Mouse (Mus musculus): ENCODE measurements around the gene Fpgs. TPM values are rescaled to one million over a fixed set of nuclear protein-coding genes. Genes with fewer than 3 reads are reported as not detected.

The Fpgs gene
- polyA plus RNA-seq, 1 experiment from 2014 or later = 31.1 TPM

- Histone ChIP-seq H3K4me2 (replicated peaks) (no peak overlapping the region), H3K4me3 (no peak overlapping the region), H3K9me3 (no peaks in the 10 kb centered on the region), H3K27me3 (no peaks in the 10 kb centered on the region), H3K9ac (no peak overlapping the region), H3K36me3 (no peaks in the 10 kb centered on the region), H3K27ac (no peak overlapping the region), H3K4me1 (peaks cover 16% of the 10 kb centered on the region; the same call in 1 of the 2 replicates)
- no peak for ATAC-seq (ENCODE audit: insufficient number of reproducible peaks, insufficient read depth, low FRiP score, low TSS enrichment)
- WGBS = 81% methylated on average over 9 of the region's 9 CpGs
These were observed 59.9 kb downstream of the Fpgs start for GRCm38 (mm10) chr2:32644083-32644482.

DNA sequence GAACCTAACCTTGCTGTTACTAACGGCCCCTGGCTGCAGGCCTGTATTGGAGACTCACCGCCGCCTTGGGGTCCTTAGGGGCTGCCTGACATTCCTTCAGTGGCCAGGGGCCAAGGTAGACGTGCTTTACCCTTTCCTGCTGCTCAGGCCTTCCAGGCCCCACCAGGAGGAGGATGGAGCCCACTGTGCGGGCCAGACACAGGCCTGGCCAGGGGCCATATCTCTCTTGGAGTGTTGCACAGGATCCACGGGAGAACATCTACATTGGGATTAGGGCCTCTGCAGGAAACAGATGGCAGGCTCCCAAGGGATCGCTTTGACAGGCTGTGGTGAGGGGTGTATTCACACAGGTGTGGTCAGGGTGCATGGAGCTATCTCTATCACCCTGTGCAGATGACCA lies 61.1 kb downstream of the Fpgs start:
- no peaks in the 10 kb centered on the region for H3K36me3 ChIP-seq
- H3K4me3 ChIP-seq = no peak overlapping the region
- H3K27ac ChIP-seq = no peak overlapping the region
- H3K4me2 ChIP-seq (replicated peaks) = no peak overlapping the region
- no peak overlapping the region for H3K9ac ChIP-seq
- no peak for ATAC-seq (ENCODE audit: insufficient number of reproducible peaks, insufficient read depth, low FRiP score, low TSS enrichment)
- no peaks in the 10 kb centered on the region for H3K27me3 ChIP-seq
- 75% methylated on average over 7 of the region's 7 CpGs for WGBS
- no peaks in the 10 kb centered on the region for H3K9me3 ChIP-seq
- peaks cover 21% of the 10 kb centered on the region for H3K4me1 ChIP-seq

DNA sequence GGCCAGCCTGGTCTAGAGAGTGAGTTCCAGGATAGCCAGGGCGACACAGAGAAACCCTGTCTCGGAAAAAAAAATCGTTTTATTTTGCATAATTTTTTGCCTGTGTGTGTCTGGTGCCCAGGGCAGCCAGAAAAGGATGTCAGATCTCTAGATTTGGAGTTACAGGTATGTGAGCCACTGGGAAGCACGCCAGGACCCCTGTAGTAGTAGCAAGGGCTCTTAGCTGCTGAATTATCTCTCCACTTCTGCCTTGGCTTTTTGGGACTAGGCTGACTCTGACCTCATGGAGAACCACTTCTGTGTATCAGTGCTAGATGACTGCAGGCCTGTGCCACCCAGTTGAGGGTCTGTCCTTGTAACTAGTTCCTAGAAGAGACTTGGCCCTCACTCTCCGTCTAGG lies 62.1 kb downstream of the Fpgs start:
- no peaks in the 10 kb centered on the region for H3K27me3 ChIP-seq
- H3K4me2 ChIP-seq (replicated peaks) = no peak overlapping the region
- no peak overlapping the region for H3K27ac ChIP-seq
- no peak overlapping the region for H3K9ac ChIP-seq
- WGBS = 80% methylated on average over 5 of the region's 5 CpGs
- no peak for ATAC-seq (ENCODE audit: insufficient number of reproducible peaks, insufficient read depth, low FRiP score, low TSS enrichment)
- no peak overlapping the region for H3K4me3 ChIP-seq
- H3K9me3 ChIP-seq = no peaks in the 10 kb centered on the region
- H3K36me3 ChIP-seq = no peaks in the 10 kb centered on the region
- peaks cover 23% of the 10 kb centered on the region for H3K4me1 ChIP-seq

DNA sequence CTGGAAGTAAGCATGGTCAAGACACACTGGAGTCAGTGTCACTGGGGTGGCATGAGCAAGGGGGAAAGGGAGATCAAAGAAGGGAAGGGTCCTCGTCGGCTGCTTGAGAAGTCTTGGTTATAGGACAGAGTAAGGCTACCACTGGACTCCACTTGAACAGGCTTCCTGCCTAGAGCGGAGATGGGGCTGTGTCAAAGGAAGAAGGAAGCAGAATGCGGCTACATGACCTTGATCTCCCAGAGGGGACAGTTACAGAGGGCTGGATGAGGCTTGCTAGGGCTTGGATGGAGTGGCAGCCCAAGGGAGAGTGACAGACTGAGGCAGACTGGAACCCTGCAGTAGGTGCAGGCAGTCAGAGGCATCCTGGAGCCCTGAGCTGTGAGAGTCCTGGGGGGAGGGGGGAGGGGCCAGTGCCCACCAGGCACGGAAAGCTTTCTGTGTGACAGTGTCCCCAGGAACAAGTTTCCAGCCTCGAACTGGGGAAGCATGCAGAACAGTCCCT lies 63.3 kb downstream of the Fpgs start:
- H3K27ac ChIP-seq = no peak overlapping the region
- H3K36me3 ChIP-seq = no peaks in the 10 kb centered on the region
- no peak overlapping the region for H3K4me2 ChIP-seq (replicated peaks)
- no peak overlapping the region for H3K4me3 ChIP-seq
- WGBS = 56% methylated on average over 6 of the region's 6 CpGs
- H3K9ac ChIP-seq = no peak overlapping the region
- H3K27me3 ChIP-seq = no peaks in the 10 kb centered on the region
- ATAC-seq (ENCODE audit: insufficient number of reproducible peaks, insufficient read depth, low FRiP score, low TSS enrichment) = no peak
- peaks cover 15% of the 10 kb centered on the region for H3K4me1 ChIP-seq
- H3K9me3 ChIP-seq = no peaks in the 10 kb centered on the region

- no peak for ATAC-seq (ENCODE audit: insufficient number of reproducible peaks, insufficient read depth, low FRiP score, low TSS enrichment)
- 73% methylated on average over 1 of the region's 1 CpGs for WGBS
- Histone ChIP-seq H3K4me1 (peaks cover 10% of the 10 kb centered on the region), H3K27ac (no peak overlapping the region), H3K36me3 (no peaks in the 10 kb centered on the region), H3K4me2 (replicated peaks) (no peak overlapping the region), H3K27me3 (no peaks in the 10 kb centered on the region), H3K9ac (no peak overlapping the region), H3K9me3 (no peaks in the 10 kb centered on the region), H3K4me3 (no peak overlapping the region)
These were observed 64.3 kb downstream of the Fpgs start for GRCm38 (mm10) chr2:32639632-32640031.

- no peak for ATAC-seq (ENCODE audit: insufficient number of reproducible peaks, insufficient read depth, low FRiP score, low TSS enrichment)
- Histone ChIP-seq H3K9me3 (no peaks in the 10 kb centered on the region), H3K4me1 (peaks cover 9% of the 10 kb centered on the region), H3K4me3 (no peak overlapping the region), H3K27ac (peak overlapping the region; percentile 63), H3K36me3 (no peaks in the 10 kb centered on the region), H3K27me3 (no peaks in the 10 kb centered on the region), H3K9ac (no peak overlapping the region), H3K4me2 (replicated peaks) (no peak overlapping the region)
- 21% methylated on average over 11 of the region's 11 CpGs for WGBS
These were observed 66.1 kb downstream of the Fpgs start for GRCm38 (mm10) chr2:32637778-32638281.

- Histone ChIP-seq H3K9me3 (no peaks in the 10 kb centered on the region), H3K9ac (no peak overlapping the region), H3K27ac (0 out of 2 replicates have a peak overlapping the region, but pooled peaks have one; percentile 3), H3K4me2 (replicated peaks) (no peak overlapping the region), H3K4me1 (peaks cover 7% of the 10 kb centered on the region), H3K27me3 (no peaks in the 10 kb centered on the region), H3K4me3 (no peak overlapping the region), H3K36me3 (no peaks in the 10 kb centered on the region)
- no peak for ATAC-seq (ENCODE audit: insufficient number of reproducible peaks, insufficient read depth, low FRiP score, low TSS enrichment)
- WGBS = 73% methylated on average over 7 of the region's 7 CpGs
These were observed 67.3 kb downstream of the Fpgs start for GRCm38 (mm10) chr2:32636617-32637016.

GRCm38 (mm10) chr2:32634277-32635105 lies 69.5 kb downstream of the Fpgs start:
- Histone ChIP-seq H3K9me3 (no peaks in the 10 kb centered on the region), H3K27ac (no peak overlapping the region), H3K4me2 (replicated peaks) (no peak overlapping the region), H3K9ac (no peak overlapping the region), H3K4me1 (peaks cover 9% of the 10 kb centered on the region), H3K4me3 (no peak overlapping the region), H3K36me3 (no peaks in the 10 kb centered on the region), H3K27me3 (no peaks in the 10 kb centered on the region)
- ATAC-seq (ENCODE audit: insufficient number of reproducible peaks, insufficient read depth, low FRiP score, low TSS enrichment) = no peak
- WGBS = 81% methylated on average over 10 of the region's 10 CpGs

DNA sequence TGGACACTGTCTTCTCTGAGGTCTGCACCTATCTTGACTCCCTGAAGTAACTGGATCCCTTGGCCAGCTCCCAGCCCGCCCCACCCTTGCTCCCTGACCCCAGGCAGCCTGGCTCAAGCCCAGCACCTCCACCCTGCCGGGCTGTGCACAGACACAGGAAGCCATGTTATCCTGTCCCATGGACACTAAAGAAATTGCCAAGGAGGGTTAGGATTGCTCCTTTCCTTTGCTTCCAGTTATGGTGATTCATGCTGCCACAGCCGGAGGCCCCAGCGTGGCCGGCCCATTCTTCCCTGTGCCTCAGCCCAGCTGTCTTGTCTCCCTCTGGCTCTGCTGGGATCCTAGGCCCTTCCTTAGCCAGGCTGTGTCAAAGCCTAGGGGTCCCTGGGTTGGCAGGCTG lies 70.3 kb downstream of the Fpgs start:
- Histone ChIP-seq H3K27me3 (no peaks in the 10 kb centered on the region), H3K9ac (no peak overlapping the region), H3K36me3 (no peaks in the 10 kb centered on the region), H3K4me1 (peaks cover 18% of the 10 kb centered on the region), H3K4me2 (replicated peaks) (no peak overlapping the region), H3K9me3 (no peaks in the 10 kb centered on the region), H3K27ac (no peak overlapping the region), H3K4me3 (no peak overlapping the region)
- 72% methylated on average over 5 of the region's 5 CpGs for WGBS
- ATAC-seq (ENCODE audit: insufficient number of reproducible peaks, insufficient read depth, low FRiP score, low TSS enrichment) = no peak

MicroRNAs within 50 kb of the gene (microRNA counts, 519-probe panel; counts per million panel counts)
- 460 counts per million, percentile 65 among the panel's probes with 10 or more counts for microRNA mmu-miR-1954
- microRNA mmu-miR-2861 = 460 counts per million, percentile 65 among the panel's probes with 10 or more counts

Small RNAs within 50 kb of the gene (microRNA-seq; reads per million reads assigned to microRNA genes)
- gene Gm47291 (not detected), gene Mir1954 (not detected), gene Mir2861 (not detected), gene Mir3960 (not detected), gene Mir8093 (not detected)

Other genes with a start within 250 kb of the Fpgs start
- 14.2 and 17.0 TPM in 2 replicates for gene Fam102a, start 168.8 kb downstream of the Fpgs start, polyA plus RNA-seq (2016; fragmentation: Nextera tagmentation; extraction: Ambion mirVana)
- 110 and 113 TPM in 2 replicates for gene Dpm2, start 133.3 kb downstream of the Fpgs start, polyA plus RNA-seq (2016; fragmentation: Nextera tagmentation; extraction: Ambion mirVana)
- gene Pip5kl1, start 129.3 kb downstream of the Fpgs start, polyA plus RNA-seq (2016; fragmentation: Nextera tagmentation; extraction: Ambion mirVana) = 2.9 and 3.4 TPM in 2 replicates
- gene 9430097D07Rik, start 128.5 kb downstream of the Fpgs start, polyA plus RNA-seq (2016; fragmentation: Nextera tagmentation; extraction: Ambion mirVana) = 0.29 TPM in 1 of 2 replicates, not detected in the other
- 32.7 and 36.5 TPM in 2 replicates for gene St6galnac4, start 117.0 kb downstream of the Fpgs start, polyA plus RNA-seq (2016; fragmentation: Nextera tagmentation; extraction: Ambion mirVana)
- 26.4 and 28.1 TPM in 2 replicates for gene St6galnac6, start 104.4 kb downstream of the Fpgs start, polyA plus RNA-seq (2016; fragmentation: Nextera tagmentation; extraction: Ambion mirVana)
- gene Ak1, start 82.4 kb downstream of the Fpgs start, polyA plus RNA-seq (2016; fragmentation: Nextera tagmentation; extraction: Ambion mirVana) = 19.4 and 24.1 TPM in 2 replicates
- gene Eng, start 57.5 kb downstream of the Fpgs start, polyA plus RNA-seq (2016; fragmentation: Nextera tagmentation; extraction: Ambion mirVana) = 32.1 and 36.4 TPM in 2 replicates
- gene Cdk9, start 8.9 kb upstream of the Fpgs start, polyA plus RNA-seq (2016; fragmentation: Nextera tagmentation; extraction: Ambion mirVana) = 121 and 126 TPM in 2 replicates
- gene Sh2d3c, start 16.9 kb upstream of the Fpgs start, polyA plus RNA-seq (2016; fragmentation: Nextera tagmentation; extraction: Ambion mirVana) = 27.6 and 29.1 TPM in 2 replicates
- 0.34 and 0.43 TPM in 2 replicates for gene 6330409D20Rik, start 36.9 kb upstream of the Fpgs start, polyA plus RNA-seq (2016; fragmentation: Nextera tagmentation; extraction: Ambion mirVana)
- gene Tor2a, start 53.1 kb upstream of the Fpgs start, polyA plus RNA-seq (2016; fragmentation: Nextera tagmentation; extraction: Ambion mirVana) = 61.5 and 67.0 TPM in 2 replicates
- 0.23 and 0.34 TPM in 2 replicates for gene Ttc16, start 71.5 kb upstream of the Fpgs start, polyA plus RNA-seq (2016; fragmentation: Nextera tagmentation; extraction: Ambion mirVana)
- gene Ptrh1, start 71.6 kb upstream of the Fpgs start, polyA plus RNA-seq (2016; fragmentation: Nextera tagmentation; extraction: Ambion mirVana) = 3.3 and 6.4 TPM in 2 replicates
- 0.74 and 1.6 TPM in 2 replicates for gene Cfap157, start 80.3 kb upstream of the Fpgs start, polyA plus RNA-seq (2016; fragmentation: Nextera tagmentation; extraction: Ambion mirVana)
- gene Stxbp1, start 143.1 kb upstream of the Fpgs start, polyA plus RNA-seq (2016; fragmentation: Nextera tagmentation; extraction: Ambion mirVana) = 28.3 and 32.4 TPM in 2 replicates
- gene Fam129b, start 172.0 kb upstream of the Fpgs start, polyA plus RNA-seq (2016; fragmentation: Nextera tagmentation; extraction: Ambion mirVana) = 48.8 and 54.7 TPM in 2 replicates

Measured in embryonic facial prominence, embryonic 12.5 days (tissue).